Mouse (Mus musculus) CD4-positive, CD25-positive, alpha-beta regulatory T cell, adult 4 months (primary cell): ENCODE data around the gene Cnnm3. TPM values are rescaled to one million over a fixed set of nuclear protein-coding genes. Genes with fewer than 3 reads are reported as not detected.
"Not testable (repeated sequence)": the region's sequence is repeated elsewhere in the genome, so short reads cannot be mapped to it uniquely, and the experiment has no call there.

ENCODE experiments used
- ATAC-seq: one replicate; pipeline ENCODE4 v1.8.0; 2017
- polyA plus RNA-seq, 2 experiments: library from polyadenylated mRNA; unstranded; fragments of 100-300 nt; shearing (Covaris generic); gene quantifications; one replicate each; pipeline ENCODE4 v1.2.1; 2017

Gene Cnnm3
- polyA plus RNA-seq, 2 experiments from 2014 or later = 7.5 to 7.6 TPM

GRCm38 (mm10) chr1:36536783-36537182, 25.1 kb downstream of the Cnnm3 start, which contains the start of gene Ankrd23:
Gene Ankrd23, minus strand, starts transcription at chr1:36536883.
- ATAC-seq = not testable (repeated sequence)

DNA sequence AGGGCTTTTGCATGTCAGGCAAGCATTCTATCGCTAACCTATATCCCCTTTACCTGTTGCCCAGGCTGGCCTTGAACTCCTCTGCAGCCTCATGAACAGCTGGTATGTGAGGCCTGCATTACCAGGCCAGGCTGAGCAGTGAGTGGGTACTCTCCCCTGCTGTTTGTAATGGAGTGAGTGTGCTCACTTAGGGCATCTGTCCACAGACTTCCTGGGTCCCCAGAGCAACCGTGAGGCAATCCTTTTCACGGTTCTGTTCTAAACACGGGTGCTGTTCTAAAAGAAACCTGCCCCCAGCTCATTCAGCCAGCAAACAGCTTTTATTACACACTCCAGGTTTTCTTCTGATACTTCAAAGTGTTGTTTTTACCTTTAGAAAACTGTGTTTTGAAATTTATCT, 27.1 kb downstream of the Cnnm3 start:
- ATAC-seq = no peak

- ATAC-seq = no peak
These were observed 27.5 kb downstream of the Cnnm3 start, which contains the start of gene Gm42417 for GRCm38 (mm10) chr1:36539186-36539585. Gene Gm42417, minus strand, starts transcription at chr1:36539429.

- no peak for ATAC-seq
These were observed 28.5 kb downstream of the Cnnm3 start for GRCm38 (mm10) chr1:36540132-36540531.

GRCm38 (mm10) chr1:36540807-36541206, 29.1 kb downstream of the Cnnm3 start:
- ATAC-seq = no peak

- ATAC-seq = no peak
These were observed 30.2 kb downstream of the Cnnm3 start for GRCm38 (mm10) chr1:36541844-36542243.

DNA sequence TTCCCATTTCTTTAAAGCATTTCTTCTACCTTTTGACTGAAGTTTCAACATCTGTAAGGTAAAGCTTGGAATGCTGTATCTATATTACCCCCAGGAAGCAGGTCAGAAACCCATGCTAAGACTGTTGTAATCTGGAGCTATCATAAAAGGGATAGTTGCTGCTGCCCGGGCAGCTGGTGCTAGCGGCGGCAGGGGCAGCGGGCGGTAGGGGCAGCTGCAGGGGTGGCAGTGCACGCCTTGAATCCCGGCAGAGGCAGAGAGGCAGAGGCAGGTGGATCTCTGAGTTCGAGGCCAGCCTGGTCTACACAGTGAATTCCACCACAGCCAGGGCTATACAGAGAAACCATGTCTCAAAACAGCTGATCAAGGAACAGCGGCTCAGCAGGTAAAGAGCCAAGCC, 31.3 kb downstream of the Cnnm3 start:
- no peak for ATAC-seq

- no peak for ATAC-seq
These were observed 33.7 kb downstream of the Cnnm3 start for GRCm38 (mm10) chr1:36545382-36545781.

DNA sequence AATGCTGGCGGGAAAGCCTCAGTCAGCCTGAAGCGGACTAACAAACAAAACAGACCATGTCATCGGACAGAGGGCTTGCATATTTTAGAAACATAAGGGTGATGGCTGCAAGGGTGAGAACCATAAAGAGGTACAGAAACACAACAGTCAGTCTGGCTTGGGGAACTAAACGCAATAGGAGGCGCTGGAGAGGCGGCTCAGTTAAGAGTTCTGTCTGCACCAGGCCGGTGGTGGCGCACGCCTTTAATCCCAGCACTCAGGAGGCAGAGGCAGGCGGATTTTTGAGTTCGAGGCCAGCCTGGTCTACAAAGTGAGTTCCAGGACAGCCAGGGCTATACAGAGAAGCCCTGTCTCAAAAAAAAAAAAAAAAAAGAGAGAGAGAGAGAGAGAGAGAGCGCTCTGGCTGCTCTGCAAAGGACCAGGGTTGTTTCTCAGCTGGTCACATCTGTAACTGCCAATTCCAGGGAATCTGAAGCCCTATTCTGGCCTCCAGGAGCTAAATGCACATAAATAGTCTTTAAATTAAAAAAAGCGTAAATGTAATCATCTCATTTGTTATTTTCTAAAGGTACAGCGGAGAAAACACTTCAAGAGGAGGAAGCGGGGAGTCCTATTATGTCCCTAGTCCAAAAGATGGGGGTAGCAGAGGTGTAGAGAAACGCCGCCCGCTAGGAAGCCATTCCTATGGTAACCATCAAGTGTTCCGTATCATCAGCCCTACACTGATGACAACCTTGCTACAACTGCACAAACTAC, 34.4 kb downstream of the Cnnm3 start:
- ATAC-seq = no peak

DNA sequence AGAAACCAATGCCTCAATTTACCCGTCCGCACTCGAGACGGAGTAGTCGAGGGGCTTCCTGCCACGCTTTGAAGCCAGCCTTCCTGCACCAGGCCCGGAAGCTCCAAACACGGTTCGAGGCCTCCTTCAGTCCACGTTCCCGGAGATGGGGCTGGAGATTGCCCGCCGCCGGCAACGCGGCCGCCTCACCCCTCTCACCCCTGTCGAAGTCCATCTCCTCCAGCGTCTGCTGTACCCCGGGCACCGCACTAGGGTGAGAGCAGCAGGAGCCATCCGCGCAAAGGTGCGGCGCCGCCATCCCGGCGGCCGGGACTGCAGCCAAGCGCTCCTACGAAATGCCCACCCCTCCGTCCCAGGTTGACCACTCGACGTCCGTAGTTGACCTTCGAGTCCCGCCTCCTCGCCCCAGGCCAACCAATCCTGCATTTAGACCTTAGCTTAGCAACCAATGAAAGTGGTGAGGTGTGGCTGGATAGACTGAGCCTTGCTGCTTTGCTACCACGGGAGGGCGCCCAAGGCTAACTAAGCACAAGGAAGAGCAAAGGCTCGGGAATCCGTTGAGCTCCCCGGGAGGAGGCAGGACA, 35.3 kb downstream of the Cnnm3 start, which contains the start of gene Ankrd39:
Gene Ankrd39, minus strand, starts transcription at position 558 of the 584 bp plus-strand sequence.
- peak; percentile 97 for ATAC-seq

DNA sequence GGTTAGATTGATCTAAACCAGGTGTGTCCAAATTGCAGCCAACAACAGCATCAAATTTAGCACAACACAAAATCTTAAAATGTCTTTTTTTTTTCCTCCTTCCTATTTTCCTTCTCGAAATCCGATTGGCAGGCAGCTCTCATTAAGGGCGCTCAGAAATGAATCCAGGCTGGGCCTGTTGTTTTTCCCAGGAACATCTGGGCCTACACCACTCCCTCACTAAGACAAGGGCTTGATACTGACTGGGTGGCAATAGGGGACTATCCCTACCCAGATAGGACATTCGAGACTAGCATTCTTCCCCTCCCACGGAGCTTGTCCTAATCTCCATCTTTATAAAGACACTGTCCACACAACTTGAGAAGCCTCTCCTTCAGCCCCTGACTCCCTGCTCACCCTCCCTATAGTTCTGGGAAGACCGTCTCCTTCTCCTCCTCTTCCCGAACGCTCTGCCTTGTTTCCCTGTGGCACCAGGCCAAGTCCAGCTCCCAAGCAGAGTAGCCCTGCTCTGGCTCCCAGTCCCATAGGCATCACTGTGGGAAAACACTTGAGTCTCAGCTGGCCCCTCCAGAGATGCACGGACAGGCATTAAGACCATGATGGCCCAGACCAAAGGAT, 36.4 kb downstream of the Cnnm3 start:
- no peak for ATAC-seq

GRCm38 (mm10) chr1:36548771-36549170, 37.1 kb downstream of the Cnnm3 start:
- no peak for ATAC-seq

DNA sequence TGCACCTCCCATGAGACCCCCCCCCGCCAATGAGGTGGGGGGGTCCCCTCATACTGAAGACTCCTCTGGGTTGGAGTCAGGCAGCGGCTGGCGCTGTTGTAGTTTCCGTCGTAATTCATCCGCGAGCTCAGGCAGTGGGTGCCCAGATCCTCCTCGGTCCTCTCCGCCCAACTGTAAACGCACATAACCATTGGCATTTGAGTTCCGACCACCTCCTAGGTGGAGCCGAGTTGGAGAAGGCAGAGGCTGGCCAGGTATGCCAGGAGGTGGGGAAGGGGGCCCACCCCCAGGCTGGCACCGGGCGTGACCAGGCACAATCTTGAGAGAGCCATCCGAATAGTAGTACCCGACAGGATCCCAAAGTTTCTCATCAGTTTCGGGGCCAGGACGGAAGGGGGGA, 37.8 kb downstream of the Cnnm3 start:
- ATAC-seq = no peak

GRCm38 (mm10) chr1:36550075-36550863, 38.6 kb downstream of the Cnnm3 start:
- ATAC-seq = no peak

GRCm38 (mm10) chr1:36551904-36552303, 40.2 kb downstream of the Cnnm3 start:
- ATAC-seq = no peak

GRCm38 (mm10) chr1:36552506-36552905, 40.8 kb downstream of the Cnnm3 start:
- ATAC-seq = no peak

- no peak for ATAC-seq
These were observed 43.1 kb downstream of the Cnnm3 start for GRCm38 (mm10) chr1:36554633-36555399.

GRCm38 (mm10) chr1:36555798-36556395, 44.2 kb downstream of the Cnnm3 start:
- ATAC-seq = no peak

DNA sequence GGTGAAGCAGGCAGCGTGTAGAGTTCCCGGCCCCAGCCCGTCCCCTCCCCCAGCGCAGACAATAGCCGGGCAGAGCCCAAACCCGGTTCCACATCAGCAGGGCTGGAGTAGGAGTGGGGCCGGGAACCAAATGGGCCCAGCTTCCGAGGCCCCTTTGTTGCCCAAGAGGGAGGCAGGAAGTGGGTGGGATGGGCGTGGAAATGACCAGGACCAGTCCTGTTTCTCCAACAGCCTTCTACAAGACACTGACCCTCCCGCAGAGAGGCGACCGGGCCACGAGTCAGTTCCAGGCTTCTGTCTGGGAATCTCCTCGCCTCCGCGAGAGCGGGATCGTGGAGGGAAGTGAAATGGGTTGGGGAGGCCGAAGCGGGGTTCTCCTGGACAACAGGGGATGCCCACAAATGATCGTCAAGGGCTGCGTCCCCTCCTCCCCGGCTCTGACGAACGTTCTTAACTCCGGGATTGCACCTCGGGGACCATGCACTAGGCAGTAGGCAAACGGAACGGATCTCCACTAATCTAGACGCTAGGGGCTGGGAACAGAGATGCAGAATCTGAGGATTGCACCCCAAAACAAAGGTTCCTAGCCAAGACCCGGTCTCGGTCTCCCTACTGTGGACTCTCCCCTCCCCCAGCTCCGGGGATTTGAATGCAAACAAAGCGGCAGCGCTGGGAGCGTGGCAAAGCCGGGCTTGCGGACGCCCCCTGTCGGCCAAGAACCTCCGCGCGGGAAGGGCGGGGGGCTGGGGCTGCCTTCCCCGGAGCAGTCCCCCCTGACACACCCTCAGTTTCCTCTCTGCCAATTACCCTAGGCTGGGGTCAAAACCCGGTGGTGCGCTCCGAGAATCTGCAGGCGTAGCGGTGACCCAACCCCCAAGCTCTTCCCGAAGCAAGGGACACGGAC, 45.1 kb downstream of the Cnnm3 start:
- ATAC-seq = peak; percentile 61

GRCm38 (mm10) chr1:36557457-36558011, 45.9 kb downstream of the Cnnm3 start:
- peak; percentile 18 for ATAC-seq
